Mouse (Mus musculus) embryonic facial prominence, embryonic 15.5 days (tissue): Measurements from ENCODE around the gene Adamtsl1. TPM values are rescaled to one million over a fixed set of nuclear protein-coding genes. Genes with fewer than 3 reads are reported as not detected.

Experiments used
- ATAC-seq: fragments of 200-750 bp; cut with Nextera tagmentation; 2 replicates; pipeline ENCODE4 v1.8.0; 2017; ENCODE audit warnings: low read depth, moderate TSS enrichment; ENCODE audit not compliant: insufficient number of reproducible peaks, low FRiP score, low TSS enrichment
- H3K27ac ChIP-seq: fragments of 300-500 bp; sonication (generic); replicated peaks from 2 replicates; pipeline ENCODE4 v1.5.1; 2015; ENCODE audit warnings: mild to moderate bottlenecking, inconsistent platforms
- H3K27me3 ChIP-seq: fragments of 300-500 bp; sonication (generic); 2 replicates; pipeline ENCODE4 v1.6.1; 2015; ENCODE audit warnings: inconsistent platforms
- H3K36me3 ChIP-seq: fragments of 300-500 bp; sonication (generic); 2 replicates; pipeline ENCODE4 v1.6.1; 2015; ENCODE audit warnings: mild to moderate bottlenecking, inconsistent platforms
- H3K4me1 ChIP-seq: fragments of 300-500 bp; sonication (generic); 2 replicates; pipeline ENCODE4 v1.6.1; 2015; ENCODE audit warnings: inconsistent platforms
- H3K4me2 ChIP-seq: fragments of 300-500 bp; sonication (generic); replicated peaks from 2 replicates; pipeline ENCODE4 v1.6.1; 2015; ENCODE audit warnings: mild to moderate bottlenecking, inconsistent platforms
- H3K4me3 ChIP-seq: fragments of 300-500 bp; sonication (generic); replicated peaks from 2 replicates; pipeline ENCODE4 v1.5.1; 2015; ENCODE audit warnings: mild to moderate bottlenecking, inconsistent platforms
- H3K9ac ChIP-seq: fragments of 300-500 bp; sonication (generic); 2 replicates; pipeline ENCODE4 v1.6.1; 2015; ENCODE audit warnings: inconsistent platforms
- H3K9me3 ChIP-seq: fragments of 300-500 bp; sonication (generic); replicated peaks from 2 replicates; pipeline ENCODE4 v1.6.1; 2016; ENCODE audit warnings: inconsistent platforms
- WGBS: fragments of 180-500 bp; shearing (Covaris S2); methylation state at CpG from one replicate; pipeline ENCODE4 v1.1.7; 2015; 5-methylcytosine and 5-hydroxymethylcytosine counted together
- polyA plus RNA-seq: library from polyadenylated mRNA; unstranded; fragments of >200 nt; fragmentation: Nextera tagmentation; extraction: Ambion mirVana; gene quantifications from 2 replicates; pipeline ENCODE4 v1.2.1, GENCODE M21; 2015

Adamtsl1 gene
- polyA plus RNA-seq, 1 experiment from 2014 or later, result 38.0 TPM

DNA sequence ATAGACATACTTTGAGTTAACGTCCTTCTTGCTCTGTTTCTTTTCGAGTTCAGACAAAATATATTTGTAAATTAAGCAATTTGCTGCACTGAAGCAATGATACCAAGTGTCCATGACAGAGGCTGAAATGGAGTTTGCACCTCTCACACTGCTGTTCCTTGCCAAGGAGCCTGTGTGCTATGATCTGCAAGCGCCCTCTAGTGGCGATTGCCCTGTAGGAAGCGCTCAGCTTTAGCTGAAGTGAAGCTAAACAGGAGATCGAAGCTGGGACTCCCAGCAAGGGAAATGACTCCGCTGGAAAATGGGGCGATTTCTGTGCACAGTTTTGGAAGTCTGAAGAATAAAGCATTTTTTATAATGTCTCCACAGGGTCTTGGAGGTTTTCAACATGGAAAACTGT, 287.8 kb downstream of the Adamtsl1 start:
- no peaks in the 10 kb centered on the region for H3K27me3 ChIP-seq
- H3K27ac ChIP-seq, result no peak overlapping the region
- ATAC-seq, result no peak
- WGBS, result 5% methylated on average over 8 of the region's 8 CpGs
- no peak overlapping the region for H3K4me2 ChIP-seq
- H3K4me3 ChIP-seq, result no peak overlapping the region
- H3K36me3 ChIP-seq, result no peaks in the 10 kb centered on the region
- H3K9me3 ChIP-seq, result no peaks in the 10 kb centered on the region
- no peak overlapping the region for H3K9ac ChIP-seq
- no peaks in the 10 kb centered on the region for H3K4me1 ChIP-seq

DNA sequence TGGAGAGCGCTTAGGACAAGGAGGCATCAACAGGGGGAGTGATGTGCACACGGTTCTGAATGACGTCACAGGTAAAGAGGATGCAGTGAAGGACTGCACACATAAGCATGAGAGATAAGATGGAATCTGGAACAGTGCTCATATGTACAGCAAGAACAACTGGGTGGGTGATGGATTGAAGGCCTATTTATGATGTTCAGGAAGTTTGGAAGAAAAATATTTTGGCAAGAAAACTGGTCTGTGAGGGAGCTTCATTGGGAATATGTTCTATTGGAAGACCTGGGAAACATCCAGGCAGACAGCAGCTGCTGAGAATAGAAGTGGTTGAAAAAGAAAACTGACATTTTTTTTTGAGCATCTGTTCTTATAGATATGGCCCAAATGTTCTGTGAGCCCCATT, 300.4 kb downstream of the Adamtsl1 start:
- no peak overlapping the region for H3K4me2 ChIP-seq
- WGBS, result 71% methylated on average over 3 of the region's 3 CpGs
- H3K4me1 ChIP-seq, result no peaks in the 10 kb centered on the region
- no peak for ATAC-seq
- H3K27me3 ChIP-seq, result no peaks in the 10 kb centered on the region
- H3K9me3 ChIP-seq, result no peaks in the 10 kb centered on the region
- H3K4me3 ChIP-seq, result no peak overlapping the region
- H3K36me3 ChIP-seq, result no peaks in the 10 kb centered on the region
- H3K9ac ChIP-seq, result no peak overlapping the region
- no peak overlapping the region for H3K27ac ChIP-seq

DNA sequence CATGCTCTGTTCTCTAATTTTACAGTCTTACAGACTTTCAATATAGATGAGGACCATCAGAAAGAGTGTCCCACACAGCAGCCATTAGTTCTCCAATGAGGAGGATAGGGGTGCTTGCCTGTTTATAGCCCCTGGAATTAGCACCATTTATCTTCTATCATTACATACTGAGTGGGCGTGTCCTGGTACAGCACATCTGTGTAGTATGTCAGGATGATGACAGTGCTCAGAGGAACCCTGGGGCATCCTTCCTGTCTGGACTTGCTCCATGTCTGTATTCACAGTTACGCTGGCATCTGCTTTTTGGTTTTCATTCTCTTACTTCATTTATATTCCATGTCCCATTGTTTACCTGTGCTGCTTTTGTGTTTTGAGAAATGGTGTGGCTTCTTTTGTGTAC, 304.5 kb downstream of the Adamtsl1 start:
- Histone ChIP-seq H3K36me3 (no peaks in the 10 kb centered on the region), H3K9ac (no peak overlapping the region), H3K4me2 (no peak overlapping the region), H3K27me3 (no peaks in the 10 kb centered on the region), H3K4me1 (no peaks in the 10 kb centered on the region), H3K9me3 (no peaks in the 10 kb centered on the region), H3K4me3 (no peak overlapping the region), H3K27ac (no peak overlapping the region)
- 59% methylated on average over 2 of the region's 2 CpGs for WGBS
- ATAC-seq, result no peak

DNA sequence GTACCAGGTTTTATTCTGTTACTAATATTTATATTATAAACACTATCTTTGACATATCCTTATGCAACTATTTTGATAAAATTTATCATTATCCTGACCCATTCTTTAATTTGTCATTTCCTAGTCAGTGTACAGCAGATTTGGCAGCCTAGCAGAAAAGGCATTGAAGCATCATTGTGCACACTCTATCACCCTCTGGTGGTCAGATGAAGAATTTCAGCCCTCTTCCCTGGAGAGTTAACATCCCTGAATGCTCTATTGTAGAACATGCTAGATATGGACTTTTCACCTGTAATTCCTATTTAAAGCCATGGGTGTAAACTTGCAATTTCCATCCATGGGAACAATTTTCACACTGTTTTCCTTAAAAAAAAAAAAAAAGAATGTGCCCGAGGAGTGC, 305.2 kb downstream of the Adamtsl1 start:
- H3K9ac ChIP-seq, result no peak overlapping the region
- no peaks in the 10 kb centered on the region for H3K27me3 ChIP-seq
- no peak overlapping the region for H3K4me2 ChIP-seq
- peaks cover 2% of the 10 kb centered on the region; the same call in 1 of the 2 replicates for H3K4me1 ChIP-seq
- H3K27ac ChIP-seq, result no peak overlapping the region
- ATAC-seq, result no peak
- H3K9me3 ChIP-seq, result no peaks in the 10 kb centered on the region
- WGBS, result 81% methylated on average over 1 of the region's 1 CpGs
- H3K36me3 ChIP-seq, result no peaks in the 10 kb centered on the region
- H3K4me3 ChIP-seq, result no peak overlapping the region

DNA sequence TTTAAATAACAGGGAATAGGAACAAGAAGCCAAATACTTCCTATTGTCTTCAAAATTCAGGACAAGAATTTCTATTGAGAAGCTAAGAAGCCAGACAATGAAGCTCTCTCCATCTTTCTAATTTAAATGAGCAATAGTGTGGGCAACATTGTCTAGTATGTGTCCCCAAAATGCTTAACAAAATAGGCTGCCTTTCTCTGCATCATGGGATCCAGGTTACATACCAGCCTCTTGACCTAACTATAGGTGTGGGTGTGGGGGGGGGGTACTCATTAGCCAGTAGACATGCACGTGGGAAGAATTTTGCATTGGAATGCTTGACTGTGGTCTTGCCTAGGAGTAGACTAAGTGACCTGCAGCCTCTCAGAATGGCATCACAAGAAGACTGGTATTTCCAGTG, 305.9 kb downstream of the Adamtsl1 start:
- Histone ChIP-seq H3K27ac (no peak overlapping the region), H3K4me3 (no peak overlapping the region), H3K4me1 (peaks cover 3% of the 10 kb centered on the region; the same call in 1 of the 2 replicates), H3K4me2 (no peak overlapping the region), H3K27me3 (no peaks in the 10 kb centered on the region), H3K9me3 (no peaks in the 10 kb centered on the region), H3K9ac (no peak overlapping the region), H3K36me3 (no peaks in the 10 kb centered on the region)
- no peak for ATAC-seq
- 29% methylated on average over 1 of the region's 1 CpGs for WGBS

DNA sequence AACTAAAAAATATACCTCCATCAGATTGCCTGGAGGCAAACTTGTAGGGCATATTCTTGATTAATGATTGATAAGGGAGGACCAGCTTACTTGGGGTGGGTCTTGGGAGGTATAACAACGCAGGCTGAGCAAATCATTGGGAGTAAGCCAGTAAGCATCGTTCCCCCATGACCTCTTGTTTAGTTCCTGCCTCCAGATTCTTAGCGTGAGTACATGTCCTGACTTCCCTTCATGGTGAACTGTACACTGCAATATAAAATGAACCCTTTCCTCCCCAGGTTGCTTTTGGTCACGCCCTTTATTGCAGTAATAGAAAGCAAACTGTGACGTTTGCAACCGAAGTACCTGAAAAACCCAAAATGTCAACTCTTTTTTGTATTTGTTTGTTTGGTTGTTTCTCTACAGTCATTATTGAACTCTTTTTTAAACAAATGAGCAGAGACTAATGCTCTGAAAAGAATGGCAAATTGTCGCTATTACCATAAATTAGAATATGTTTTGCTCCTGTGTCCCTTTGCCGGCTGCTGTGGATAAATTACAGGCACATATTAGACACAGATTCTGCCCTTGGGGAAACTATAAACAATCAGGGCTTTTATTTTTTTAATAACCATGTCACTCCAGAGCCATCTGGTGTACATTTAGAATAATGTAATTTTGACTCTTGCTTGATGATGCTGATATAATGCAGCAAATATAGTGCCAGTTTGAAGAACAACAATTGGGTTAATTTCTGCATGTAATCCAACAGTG, 310.2 kb downstream of the Adamtsl1 start:
- no peak for ATAC-seq
- WGBS, result 28% methylated on average over 8 of the region's 8 CpGs

DNA sequence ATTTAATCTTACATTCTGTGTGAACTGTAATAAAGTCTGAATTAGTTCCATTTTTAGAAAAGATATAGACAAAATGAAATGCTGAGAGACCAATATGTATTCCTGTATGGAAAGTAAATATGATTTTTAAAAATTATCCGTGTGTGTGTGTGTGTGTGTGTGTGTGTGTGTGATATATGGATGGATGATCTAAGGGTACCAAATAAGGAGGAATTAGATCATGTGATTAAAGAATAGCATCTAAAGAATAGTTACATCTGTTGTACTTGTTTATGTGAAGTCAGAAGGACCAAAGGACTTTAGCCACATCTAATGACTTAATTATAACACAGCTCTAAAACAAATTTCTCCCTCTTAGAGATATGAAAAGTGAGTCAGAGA, 310.7 kb downstream of the Adamtsl1 start:
- 44% methylated on average over 1 of the region's 1 CpGs for WGBS

More for the DNA sequence above, 310.2 kb downstream of the Adamtsl1 start:
- Histone ChIP-seq H3K9me3 (no peaks in the 10 kb centered on the region), H3K9ac (no peak overlapping the region), H3K4me1 (peaks cover 3% of the 10 kb centered on the region; the same call in 1 of the 2 replicates), H3K27ac (no peak overlapping the region), H3K27me3 (no peaks in the 10 kb centered on the region), H3K4me3 (no peak overlapping the region), H3K4me2 (no peak overlapping the region), H3K36me3 (no peaks in the 10 kb centered on the region)

DNA sequence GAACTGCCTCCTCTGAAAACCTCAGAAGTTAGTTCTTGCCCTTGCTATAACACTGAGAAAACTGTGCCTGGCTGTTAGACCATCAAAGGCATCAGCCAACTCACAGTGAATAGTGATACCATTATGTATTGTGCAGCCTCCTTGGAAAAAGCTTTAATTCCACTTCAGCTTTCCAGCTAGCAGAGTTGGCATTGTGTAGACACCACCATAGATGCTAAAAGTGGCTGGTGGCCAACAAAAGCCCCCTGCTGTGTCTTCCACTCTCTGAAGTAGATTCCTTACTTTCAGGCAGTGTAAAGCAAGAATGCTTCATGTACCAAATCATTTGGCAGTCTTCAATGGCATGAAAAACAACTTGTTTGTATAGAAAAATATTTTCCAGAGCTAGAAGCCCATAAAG, 323.1 kb downstream of the Adamtsl1 start:
- Histone ChIP-seq H3K27me3 (no peaks in the 10 kb centered on the region), H3K27ac (peak overlapping the region; percentile 78), H3K36me3 (no peaks in the 10 kb centered on the region), H3K4me1 (peaks cover 24% of the 10 kb centered on the region), H3K4me3 (no peak overlapping the region), H3K4me2 (no peak overlapping the region), H3K9me3 (no peaks in the 10 kb centered on the region), H3K9ac (no peak overlapping the region)
- ATAC-seq, result peak; percentile 34; the same call in 1 of the 2 replicates

More for the DNA sequence above, 310.7 kb downstream of the Adamtsl1 start:
- ATAC-seq, result no peak
- Histone ChIP-seq H3K4me2 (no peak overlapping the region), H3K27ac (no peak overlapping the region), H3K9ac (no peak overlapping the region), H3K4me3 (no peak overlapping the region), H3K9me3 (no peaks in the 10 kb centered on the region), H3K27me3 (no peaks in the 10 kb centered on the region), H3K4me1 (peaks cover 3% of the 10 kb centered on the region; the same call in 1 of the 2 replicates), H3K36me3 (no peaks in the 10 kb centered on the region)

DNA sequence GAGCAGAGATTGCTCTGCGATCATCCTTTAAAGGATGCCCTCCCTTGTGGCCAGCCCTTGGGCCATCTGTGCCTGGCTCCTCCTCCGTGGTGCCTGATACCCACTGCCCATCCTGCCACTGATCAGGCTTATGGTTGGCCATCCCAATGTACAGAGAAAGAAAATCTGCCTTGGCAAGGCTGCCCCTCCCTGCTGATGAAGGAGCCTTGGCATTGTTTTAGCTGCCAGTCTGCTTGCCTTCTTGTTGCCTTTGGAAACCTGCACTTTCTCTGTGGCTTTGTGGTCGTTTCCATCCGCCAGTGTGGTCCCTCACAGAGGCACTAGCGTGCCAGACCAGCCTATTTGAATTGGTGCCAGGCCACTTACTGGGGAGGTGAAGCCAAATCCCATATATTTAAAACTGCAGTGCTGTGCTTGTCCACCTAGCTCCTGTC, 323.6 kb downstream of the Adamtsl1 start:
- WGBS, result 33% methylated on average over 5 of the region's 5 CpGs
- H3K4me3 ChIP-seq, result no peak overlapping the region
- H3K4me1 ChIP-seq, result peaks cover 27% of the 10 kb centered on the region
- H3K9me3 ChIP-seq, result no peaks in the 10 kb centered on the region
- ATAC-seq, result peak; percentile 74
- no peaks in the 10 kb centered on the region for H3K27me3 ChIP-seq
- no peaks in the 10 kb centered on the region for H3K36me3 ChIP-seq
- H3K27ac ChIP-seq, result peak overlapping the region; percentile 78
- no peak overlapping the region for H3K9ac ChIP-seq
- H3K4me2 ChIP-seq, result no peak overlapping the region

DNA sequence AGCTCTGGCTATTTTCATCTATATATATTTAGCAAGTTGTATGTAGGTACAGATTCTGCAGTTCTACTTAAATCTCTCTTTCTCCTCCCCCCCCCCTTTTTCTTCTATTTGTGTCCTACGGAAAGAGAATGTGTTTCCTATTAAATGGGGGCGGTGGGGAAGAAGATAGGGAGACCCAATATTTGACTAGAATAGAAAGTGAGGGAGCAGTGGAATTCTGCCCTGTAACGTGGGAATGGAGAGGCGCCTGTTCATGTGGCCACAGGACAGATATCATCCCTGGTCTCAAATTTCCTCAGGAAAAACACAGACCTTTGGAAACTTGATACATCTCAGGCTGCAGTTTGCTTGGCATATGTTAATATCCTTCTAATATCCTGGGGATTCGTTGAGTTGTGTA, 324.1 kb downstream of the Adamtsl1 start:
- Histone ChIP-seq H3K9ac (no peak overlapping the region), H3K27me3 (no peaks in the 10 kb centered on the region), H3K36me3 (no peaks in the 10 kb centered on the region), H3K4me1 (peaks cover 27% of the 10 kb centered on the region), H3K4me2 (no peak overlapping the region), H3K4me3 (no peak overlapping the region), H3K27ac (peak overlapping the region; percentile 78; the same call in 1 of the 2 replicates), H3K9me3 (no peaks in the 10 kb centered on the region)
- 26% methylated on average over 5 of the region's 5 CpGs for WGBS
- ATAC-seq, result no peak

DNA sequence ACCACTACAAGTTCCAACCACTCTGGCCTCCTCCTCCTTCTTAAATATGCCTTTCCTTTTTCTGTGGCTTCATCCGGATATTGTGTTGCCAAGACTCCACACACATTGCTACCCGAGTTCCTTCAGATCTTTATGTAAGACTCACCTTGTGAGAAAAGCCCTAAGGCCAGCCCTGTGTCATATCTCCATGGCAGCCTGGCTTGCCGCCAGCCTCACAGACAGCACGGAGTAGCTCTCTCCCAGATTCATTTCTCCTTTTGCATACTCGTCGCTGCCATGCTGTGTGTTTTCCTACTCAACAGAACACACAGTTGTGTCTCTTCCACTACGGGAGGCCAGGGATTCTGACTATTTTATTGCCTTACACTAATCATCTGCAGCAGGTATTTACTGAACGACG, 328.1 kb downstream of the Adamtsl1 start:
- Histone ChIP-seq H3K4me1 (peaks cover 21% of the 10 kb centered on the region), H3K9ac (no peak overlapping the region), H3K36me3 (no peaks in the 10 kb centered on the region), H3K27ac (no peak overlapping the region), H3K27me3 (no peaks in the 10 kb centered on the region), H3K4me2 (no peak overlapping the region), H3K9me3 (no peaks in the 10 kb centered on the region), H3K4me3 (no peak overlapping the region)
- no peak for ATAC-seq
- 61% methylated on average over 9 of the region's 9 CpGs for WGBS

DNA sequence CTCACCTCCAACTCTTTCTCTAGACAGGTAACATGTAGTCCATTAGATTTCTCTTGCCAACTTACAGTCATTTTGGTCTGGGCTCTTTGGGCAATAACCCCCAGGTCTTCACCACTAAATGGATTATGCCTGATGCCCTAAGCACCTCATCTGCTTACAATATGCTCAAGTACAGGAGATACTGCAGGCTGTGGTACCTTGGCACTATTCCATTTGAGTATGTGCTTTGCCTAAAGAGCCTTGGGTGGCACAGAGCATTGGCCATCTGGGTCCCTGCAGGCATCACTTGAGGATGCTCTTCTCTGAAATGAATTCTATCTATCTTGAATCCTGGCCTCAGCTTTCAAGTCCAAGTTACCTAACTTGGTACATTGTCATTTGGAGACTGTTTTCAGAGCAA, 330.4 kb downstream of the Adamtsl1 start:
- Histone ChIP-seq H3K9ac (no peak overlapping the region), H3K4me2 (no peak overlapping the region), H3K27me3 (no peaks in the 10 kb centered on the region), H3K36me3 (no peaks in the 10 kb centered on the region), H3K9me3 (no peaks in the 10 kb centered on the region), H3K27ac (no peak overlapping the region), H3K4me3 (no peak overlapping the region), H3K4me1 (0 out of 2 replicates have a peak, but pooled peaks cover 7% of the 10 kb centered on the region)
- ATAC-seq, result no peak
